Mouse (Mus musculus) CH12.LX (cell line): Measurements from ENCODE around the gene Zfhx3.

Experiments used
- CTCF ChIP-seq, 2 experiments: IDR thresholded peaks in 1 of 2; conservative IDR thresholded peaks in 1 of 2; 2 replicates each; pipeline ENCODE4 v1.5.1; 2011 to 2012; ENCODE audit warnings: low read depth in 2 of 2, low read length in 2 of 2, improper control_type of control experiment in 1 of 2, inconsistent platforms in 1 of 2, mild to moderate bottlenecking in 1 of 2, moderate library complexity in 1 of 2
- ELF1 ChIP-seq: IDR thresholded peaks from 2 replicates; pipeline ENCODE4 v1.6.1; 2014; ENCODE audit warnings: low read depth, mild to moderate bottlenecking, inconsistent platforms, low read length, improper control_type of control experiment
- EP300 ChIP-seq: IDR thresholded peaks from 2 replicates; pipeline ENCODE4 v1.6.1; 2011; ENCODE audit warnings: low read length, improper control_type of control experiment
- GABPA ChIP-seq: IDR thresholded peaks from 2 replicates; pipeline ENCODE4 v1.6.1; 2012; ENCODE audit warnings: low read depth, low read length, improper control_type of control experiment, inconsistent platforms; ENCODE audit not compliant: insufficient replicate concordance
- JUN ChIP-seq: IDR thresholded peaks from 2 replicates; pipeline ENCODE4 v1.6.1; 2011; ENCODE audit warnings: low read depth, mild to moderate bottlenecking, low read length, improper control_type of control experiment, moderate library complexity; ENCODE audit not compliant: insufficient read depth
- JUND ChIP-seq: conservative IDR thresholded peaks from 2 replicates; pipeline ENCODE4 v1.6.1; 2011; ENCODE audit warnings: low read depth, low read length, improper control_type of control experiment
- MAZ ChIP-seq: IDR thresholded peaks from 2 replicates; pipeline ENCODE4 v1.6.1; 2012; ENCODE audit warnings: low read depth, mild to moderate bottlenecking, inconsistent platforms, low read length, improper control_type of control experiment, moderate library complexity
- MXI1 ChIP-seq: IDR thresholded peaks from 2 replicates; pipeline ENCODE4 v1.6.1; 2011; ENCODE audit warnings: mild to moderate bottlenecking, low read depth, low read length, improper control_type of control experiment
- POLR2A ChIP-seq: IDR thresholded peaks from 2 replicates; pipeline ENCODE4 v1.6.1; 2011; ENCODE audit warnings: low read depth, mild to moderate bottlenecking, improper control_type of control experiment, low read length
- POLR2AphosphoS2 ChIP-seq: IDR thresholded peaks from 2 replicates; pipeline ENCODE4 v1.6.1; 2011; ENCODE audit warnings: low read depth, low read length, improper control_type of control experiment
- RAD21 ChIP-seq: IDR thresholded peaks from 2 replicates; pipeline ENCODE4 v1.6.1; 2011; ENCODE audit warnings: low read depth, mild to moderate bottlenecking, low read length, improper control_type of control experiment, moderate library complexity
- TCF12 ChIP-seq: IDR thresholded peaks from 2 replicates; pipeline ENCODE4 v1.6.1; 2014; ENCODE audit warnings: low read depth, mild to moderate bottlenecking, inconsistent platforms, low read length, improper control_type of control experiment
- ZKSCAN1 ChIP-seq: IDR thresholded peaks from 2 replicates; pipeline ENCODE4 v1.6.1; 2012; ENCODE audit warnings: low read depth, inconsistent platforms, low read length, improper control_type of control experiment, borderline replicate concordance

- TF ChIP-seq EP300 (no peak), MAZ (no peak), JUN (no peak), CTCF (conservative IDR thresholded peaks at IDR 0.05 in 1 of 2, IDR thresholded peaks at IDR 0.05 in 1 of 2; ENCODE audit: low read depth in 2 of 2, low read length in 2 of 2) (no peak), POLR2A (no peak), GABPA (no peak), MXI1 (no peak), RAD21 (no peak), TCF12 (no peak), POLR2AphosphoS2 (no peak), ELF1 (no peak), JUND (no peak), ZKSCAN1 (no peak)
These were observed 767.6 kb downstream of the Zfhx3 start for GRCm38 (mm10) chr8:108709928-108710606.
